Mouse (Mus musculus) embryo, embryonic 11 days (tissue): ENCODE measurements at regions not wholly inside any gene's neighbourhood (a gene's known extent, or its start where the extent isn't known, plus 50 kb on each side); places are given as distances from the start of the nearest gene placed in this dataset.

Source experiments
- DNase-seq: peaks from one replicate; pipeline ENCODE4 v3.0.0-alpha.2; 2015

GRCm38 (mm10) chr15:68435961-68436360 lies 1935.3 kb upstream of the Lrrc6 start:
- no peak for DNase-seq

- DNase-seq = no peak
Measured at GRCm38 (mm10) chr15:68431251-68431650, 1930.5 kb upstream of the Lrrc6 start.

- peak; percentile 65 for DNase-seq
Measured at GRCm38 (mm10) chr15:68430486-68430885, 1929.8 kb upstream of the Lrrc6 start.

- DNase-seq = peak; percentile 74
Measured at GRCm38 (mm10) chr15:68428444-68429228, 1927.9 kb upstream of the Lrrc6 start.

GRCm38 (mm10) chr15:68417142-68417541 lies 1916.4 kb upstream of the Lrrc6 start:
- peak; percentile 41 for DNase-seq

GRCm38 (mm10) chr15:68415401-68415925 lies 1914.8 kb upstream of the Lrrc6 start:
- DNase-seq = peak; percentile 52

- DNase-seq = no peak
Measured at GRCm38 (mm10) chr15:68414047-68414446, 1913.3 kb upstream of the Lrrc6 start.

GRCm38 (mm10) chr15:68412697-68413096 lies 1912.0 kb upstream of the Lrrc6 start:
- no peak for DNase-seq

GRCm38 (mm10) chr15:68412156-68412555 lies 1911.4 kb upstream of the Lrrc6 start:
- DNase-seq = no peak

- DNase-seq = no peak
Measured at GRCm38 (mm10) chr15:68403554-68404070, 1902.9 kb upstream of the Lrrc6 start.

- no peak for DNase-seq
Measured at GRCm38 (mm10) chr15:68401726-68402125, 1901.0 kb upstream of the Lrrc6 start.

- DNase-seq = no peak
Measured at GRCm38 (mm10) chr15:68401006-68401405, 1900.3 kb upstream of the Lrrc6 start.

GRCm38 (mm10) chr15:68396566-68396965 lies 1895.9 kb upstream of the Lrrc6 start:
- no peak for DNase-seq

- peak; percentile 26 for DNase-seq
Measured at GRCm38 (mm10) chr15:68394749-68395148, 1894.0 kb upstream of the Lrrc6 start.

GRCm38 (mm10) chr15:68394157-68394556 lies 1893.4 kb upstream of the Lrrc6 start:
- no peak for DNase-seq

- DNase-seq = no peak
Measured at GRCm38 (mm10) chr15:68391737-68392136, 1891.0 kb upstream of the Lrrc6 start.

GRCm38 (mm10) chr15:68389855-68390254 lies 1889.1 kb upstream of the Lrrc6 start:
- DNase-seq = no peak

GRCm38 (mm10) chr15:68387349-68388065 lies 1886.8 kb upstream of the Lrrc6 start:
- DNase-seq = no peak

GRCm38 (mm10) chr15:68384571-68385335 lies 1884.0 kb upstream of the Lrrc6 start:
- DNase-seq = no peak

GRCm38 (mm10) chr15:68375166-68375565 lies 1874.5 kb upstream of the Lrrc6 start:
- no peak for DNase-seq

- no peak for DNase-seq
Measured at GRCm38 (mm10) chr15:68366816-68367215, 1866.1 kb upstream of the Lrrc6 start.

- peak; percentile 99 for DNase-seq
Measured at GRCm38 (mm10) chr15:68363058-68363735, 1862.5 kb upstream of the Lrrc6 start.
